ENCODE assay signal across 13 mouse cellular contexts in genomic region chr4:45689991-45690916, GRCm38 (mm10).
DNase-seq lines count a peak whose midpoint lies in the region; ATAC-seq and TF ChIP-seq lines count a peak whose summit lies in the region.
"Had no signal": no experiment of that assay in that cellular context is flagged by ENCODE, and none has a peak within 500 bp of the region (broad histone marks: within the 10 kb centered on the region; RNA-seq: fewer than 3 reads in every experiment).

No protein-coding gene starts in this region.

- H3K27ac ChIP-seq in forebrain, embryonic 10.5 days, result peak overlapping the region; percentile 31; the same call in 1 of the 2 replicates
- H3K27ac ChIP-seq in forebrain, embryonic 11.5 days (ENCODE audit: low read depth, low read length), result no peak overlapping the region; the same call in 1 of the 2 replicates
- peak overlapping the region; percentile 92 for H3K27ac ChIP-seq in forebrain, embryonic 13.5 days
- no peak overlapping the region for H3K27ac ChIP-seq in left cerebral cortex, adult 2 months
- H3K27ac ChIP-seq: kidney, postnatal 0 days; limb, embryonic 12.5 days had no signal

- TF ChIP-seq CTCF in brain, embryonic 14.5 days (IDR thresholded peaks at IDR 0.05; ENCODE audit: borderline replicate concordance, extremely low read depth, insufficient read depth, insufficient read length), result no peak
- no peak for TF ChIP-seq CTCF in left cerebral cortex, adult 2 months (IDR thresholded peaks at IDR 0.05)

- no peaks in the 10 kb centered on the region for H3K9me3 ChIP-seq in forebrain, embryonic 10.5 days
- H3K9me3 ChIP-seq in forebrain, embryonic 11.5 days (ENCODE audit: control insufficient read depth, low read length), result no peaks in the 10 kb centered on the region
- H3K9me3 ChIP-seq in forebrain, embryonic 13.5 days (replicated peaks), result no peaks in the 10 kb centered on the region
- H3K9me3 ChIP-seq: limb, embryonic 12.5 days had no signal

- ATAC-seq in forebrain, embryonic 11.5 days (replicated peaks; ENCODE audit: low FRiP score), result no peak; the same call in 1 of the 2 replicates
- ATAC-seq in forebrain, embryonic 13.5 days, result peak; percentile 93
- ATAC-seq: lung, postnatal 0 days had no signal

- intact Hi-C loops in left cerebral cortex, adult 2 months (cut with DNase I), result no loop called here

- H3K9ac ChIP-seq in forebrain, embryonic 11.5 days (ENCODE audit: low read length), result no peak overlapping the region
- H3K9ac ChIP-seq in forebrain, embryonic 13.5 days, result no peak overlapping the region
- H3K9ac ChIP-seq: limb, embryonic 12.5 days had no signal

- 0 out of 2 replicates have a peak, but pooled peaks cover 6% of the 10 kb centered on the region for H3K27me3 ChIP-seq in forebrain, embryonic 10.5 days (ENCODE audit: poor library complexity, severe bottlenecking)
- no peaks in the 10 kb centered on the region for H3K27me3 ChIP-seq in forebrain, embryonic 11.5 days (ENCODE audit: control insufficient read depth, insufficient read depth, low read length)
- no peaks in the 10 kb centered on the region for H3K27me3 ChIP-seq in forebrain, embryonic 13.5 days

- H3K4me3 ChIP-seq in forebrain, embryonic 10.5 days, result no peak overlapping the region
- no peak overlapping the region for H3K4me3 ChIP-seq in forebrain, embryonic 11.5 days (ENCODE audit: low read depth, low read length)
- no peak overlapping the region for H3K4me3 ChIP-seq in forebrain, embryonic 13.5 days
- H3K4me3 ChIP-seq in left cerebral cortex, adult 2 months, result no peak overlapping the region
- H3K4me3 ChIP-seq: limb, embryonic 12.5 days had no signal

- TF ChIP-seq POLR2A in brain, embryonic 14.5 days (IDR thresholded peaks at IDR 0.05; ENCODE audit: borderline replicate concordance, extremely low read depth, insufficient read depth, insufficient read length, poor library complexity, severe bottlenecking), result no peak

- WGBS in forebrain, embryonic 10.5 days, result 69% methylated on average over 12 of the region's 12 CpGs
- WGBS in forebrain, embryonic 11.5 days, result 66% methylated on average over 12 of the region's 12 CpGs
- WGBS in forebrain, embryonic 13.5 days, result 49% methylated on average over 12 of the region's 12 CpGs

- peak; percentile 15 for DNase-seq in forebrain, embryonic 10.5 days (ENCODE audit: extremely low spot score, low spot score)
- no peak for DNase-seq in forebrain, embryonic 11.5 days (ENCODE audit: low spot score)
- peak; percentile 93 for DNase-seq in brain, embryonic 14.5 days (ENCODE audit: low read depth)
- DNase-seq in layer of hippocampus, postnatal 10 days (ENCODE audit: low spot score in 2 of 2), result peak; percentile 52 to 57
- no peak for DNase-seq in T-cell, adult 2 months (ENCODE audit: low spot score)
- no peak for DNase-seq in left cerebral cortex, adult 2 months (ENCODE audit: extremely low spot score in 1 of 2, low spot score in 2 of 2)
- DNase-seq in frontal cortex, postnatal 10 days (ENCODE audit: low spot score in 2 of 2), result no peak
- DNase-seq: right cerebral cortex, adult 18-20 months had no signal

- H3K4me2 ChIP-seq in forebrain, embryonic 11.5 days (ENCODE audit: low read depth, low read length, severe bottlenecking), result no peak overlapping the region
- peak overlapping the region; percentile 1; the same call in 1 of the 2 replicates for H3K4me2 ChIP-seq in forebrain, embryonic 13.5 days
- H3K4me2 ChIP-seq: heart, embryonic 11.5 days; limb, embryonic 12.5 days had no signal

- H3K4me1 ChIP-seq in forebrain, embryonic 10.5 days, result peaks cover 21% of the 10 kb centered on the region
- peaks cover 7% of the 10 kb centered on the region for H3K4me1 ChIP-seq in forebrain, embryonic 11.5 days (replicated peaks; ENCODE audit: control insufficient read depth, insufficient read depth, low read length)
- H3K4me1 ChIP-seq in forebrain, embryonic 13.5 days, result peaks cover 36% of the 10 kb centered on the region
- H3K4me1 ChIP-seq: limb, embryonic 12.5 days had no signal

- H3K36me3 ChIP-seq in forebrain, embryonic 10.5 days (replicated peaks), result no peaks in the 10 kb centered on the region
- H3K36me3 ChIP-seq in forebrain, embryonic 11.5 days (ENCODE audit: control insufficient read depth, insufficient read depth, low read length), result no peaks in the 10 kb centered on the region
- no peaks in the 10 kb centered on the region for H3K36me3 ChIP-seq in forebrain, embryonic 13.5 days (ENCODE audit: poor library complexity, severe bottlenecking)
- H3K36me3 ChIP-seq: limb, embryonic 12.5 days had no signal

Comparison
In these comparisons a context has a peak if more than half of its experiments do, and no peak if none do; other contexts are left out.
1. DNase-seq: peak in forebrain, embryonic 10.5 days (single experiment), brain, embryonic 14.5 days (single experiment) and layer of hippocampus, postnatal 10 days (2 of 2); none in forebrain, embryonic 11.5 days (single experiment), T-cell, adult 2 months (single experiment), left cerebral cortex, adult 2 months (0 of 2) and frontal cortex, postnatal 10 days (0 of 2).
2. H3K27ac ChIP-seq: peak in forebrain, embryonic 10.5 days (single experiment) and forebrain, embryonic 13.5 days (single experiment); none in forebrain, embryonic 11.5 days (single experiment) and left cerebral cortex, adult 2 months (single experiment).